Mouse (Mus musculus) ovary, postnatal 10 days (tissue): Measurements from ENCODE around the gene Tsga10.

Experiments used
- DNase-seq: peaks from one replicate; pipeline ENCODE4 v3.0.0; 2022; ENCODE audit warnings: low spot score

Tsga10 gene

GRCm38 (mm10) chr1:37866286-37866685 is at the start of gene Tsga10:
Tsga10 (minus strand) TSS chr1:37866429.
- DNase-seq: no peak

GRCm38 (mm10) chr1:37912751-37913150 is 46.5 kb upstream of the Tsga10 start:
- no peak for DNase-seq

- DNase-seq: no peak
Observed at GRCm38 (mm10) chr1:37903178-37903577, 36.9 kb upstream of the Tsga10 start.

GRCm38 (mm10) chr1:37900288-37900687 is 34.1 kb upstream of the Tsga10 start:
- no peak for DNase-seq

- no peak for DNase-seq
Observed at GRCm38 (mm10) chr1:37899816-37900215, 33.6 kb upstream of the Tsga10 start.

- DNase-seq: no peak
Observed at GRCm38 (mm10) chr1:37894606-37895005, 28.4 kb upstream of the Tsga10 start.

GRCm38 (mm10) chr1:37891400-37891799 is 25.2 kb upstream of the Tsga10 start:
- DNase-seq: no peak

GRCm38 (mm10) chr1:37890025-37890652 is 23.9 kb upstream of the Tsga10 start, which contains the start of the genes Mitd1 and Mrpl30:
Mitd1 (minus strand) TSS chr1:37890411.
Mrpl30 (plus strand) TSS chr1:37890477.
- DNase-seq: peak; percentile 75

GRCm38 (mm10) chr1:37889206-37889605 is 23.0 kb upstream of the Tsga10 start:
- DNase-seq: no peak

- no peak for DNase-seq
Observed at GRCm38 (mm10) chr1:37884451-37884850, 18.2 kb upstream of the Tsga10 start.

GRCm38 (mm10) chr1:37883411-37883810 is 17.2 kb upstream of the Tsga10 start:
- no peak for DNase-seq

GRCm38 (mm10) chr1:37877736-37878460 is 11.7 kb upstream of the Tsga10 start:
- no peak for DNase-seq

GRCm38 (mm10) chr1:37873157-37873556 is 6.9 kb upstream of the Tsga10 start:
- no peak for DNase-seq

GRCm38 (mm10) chr1:37872131-37873067 is 6.2 kb upstream of the Tsga10 start:
- peak; percentile 46 for DNase-seq

- DNase-seq: no peak
Observed at GRCm38 (mm10) chr1:37871704-37872103, 5.5 kb upstream of the Tsga10 start, which contains the start of gene Lipt1. Lipt1 (plus strand) TSS chr1:37871738.

GRCm38 (mm10) chr1:37869362-37869761 is 3.1 kb upstream of the Tsga10 start:
- DNase-seq: no peak

- DNase-seq: no peak
Observed at GRCm38 (mm10) chr1:37868640-37869039, 2.4 kb upstream of the Tsga10 start.

- no peak for DNase-seq
Observed at GRCm38 (mm10) chr1:37867684-37868322, 1.6 kb upstream of the Tsga10 start.

GRCm38 (mm10) chr1:37867056-37867455 is 827 bp upstream of the Tsga10 start:
- DNase-seq: no peak

- no peak for DNase-seq
Observed at GRCm38 (mm10) chr1:37865401-37866215, 621 bp downstream of the Tsga10 start.
